Mouse (Mus musculus) thymus, adult 2 months (tissue): ENCODE data around the gene Dstn. TPM values are rescaled to one million over a fixed set of nuclear protein-coding genes. Genes with fewer than 3 reads are reported as not detected.

ENCODE experiments used
- DNase-seq: peaks from one replicate; pipeline ENCODE4 v3.0.0; 2021
- H3K27ac ChIP-seq: fragments of 200-500 bp; 2 replicates; pipeline ENCODE4 v1.5.1; 2012; ENCODE audit warnings: low read length, control low read depth; ENCODE audit not compliant: control insufficient read depth, insufficient read depth
- H3K27me3 ChIP-seq: fragments of 200-500 bp; 2 replicates; pipeline ENCODE4 v1.6.1; 2012; ENCODE audit warnings: mild to moderate bottlenecking, low read length, moderate library complexity, mixed read lengths; ENCODE audit not compliant: control insufficient read depth, insufficient read depth
- H3K36me3 ChIP-seq: fragments of 200-500 bp; 2 replicates; pipeline ENCODE4 v1.6.1; 2012; ENCODE audit warnings: mild to moderate bottlenecking, low read length, moderate library complexity; ENCODE audit not compliant: control insufficient read depth, insufficient read depth
- H3K4me1 ChIP-seq: fragments of 200-500 bp; replicated peaks from 2 replicates; pipeline ENCODE4 v1.6.1; 2012; ENCODE audit warnings: low read length; ENCODE audit not compliant: control insufficient read depth, insufficient read depth
- H3K4me3 ChIP-seq: fragments of 200-500 bp; 2 replicates; pipeline ENCODE4 v1.5.1; 2012; ENCODE audit warnings: mild to moderate bottlenecking, low read length, control low read depth, moderate library complexity; ENCODE audit not compliant: control insufficient read depth, insufficient read depth
- CTCF ChIP-seq: fragments of 200-500 bp; IDR thresholded peaks from 2 replicates; pipeline ENCODE4 v1.5.1; 2012; ENCODE audit warnings: mild to moderate bottlenecking, control low read depth, low read length, moderate library complexity, borderline replicate concordance; ENCODE audit not compliant: control insufficient read depth, poor library complexity, insufficient read depth; ENCODE audit errors: extremely low read depth
- POLR2A ChIP-seq: fragments of 200-500 bp; IDR thresholded peaks from 2 replicates; pipeline ENCODE4 v1.6.1; 2012; ENCODE audit warnings: mild to moderate bottlenecking, low read length, control low read depth, moderate library complexity; ENCODE audit not compliant: control insufficient read depth, poor library complexity, insufficient read depth; ENCODE audit errors: extremely low read depth
- WGBS: fragments of 180-500 bp; shearing (Covaris S2); methylation state at CpG from one replicate; pipeline ENCODE4 v1.1.7; 2018; 5-methylcytosine and 5-hydroxymethylcytosine counted together
- polyA plus RNA-seq: library from polyadenylated mRNA; depleted of rRNA; stranded (reverse); fragments of >200 nt; gene quantifications from 2 replicates; pipeline ENCODE4 v1.2.3, GENCODE M21; 2012

Gene Dstn
- polyA plus RNA-seq, 1 experiment = 15.6 TPM

GRCm38 (mm10) chr2:143982152-143982551 lies 67.0 kb downstream of the Dstn start:
- TF ChIP-seq CTCF = no peak
- TF ChIP-seq POLR2A = no peak
- Histone ChIP-seq H3K4me1 (0 out of 2 replicates have a peak, but pooled peaks cover 2% of the 10 kb centered on the region), H3K36me3 (no peaks in the 10 kb centered on the region), H3K4me3 (no peak overlapping the region), H3K27me3 (no peaks in the 10 kb centered on the region), H3K27ac (no peak overlapping the region)
- WGBS = 92% methylated on average over 4 of the region's 4 CpGs
- DNase-seq = no peak

- TF ChIP-seq CTCF (no peak), POLR2A (no peak)
- H3K27me3 ChIP-seq = no peaks in the 10 kb centered on the region
- H3K27ac ChIP-seq = no peak overlapping the region
- no peak for DNase-seq
- H3K4me3 ChIP-seq = no peak overlapping the region
- H3K4me1 ChIP-seq = 0 out of 2 replicates have a peak, but pooled peaks cover 2% of the 10 kb centered on the region
- no peaks in the 10 kb centered on the region for H3K36me3 ChIP-seq
- WGBS = 79% methylated on average over 3 of the region's 3 CpGs
Observed at GRCm38 (mm10) chr2:143982901-143983300, 67.8 kb downstream of the Dstn start.

- TF ChIP-seq CTCF = no peak
- no peak for TF ChIP-seq POLR2A
- Histone ChIP-seq H3K27me3 (no peaks in the 10 kb centered on the region), H3K4me1 (0 out of 2 replicates have a peak, but pooled peaks cover 2% of the 10 kb centered on the region), H3K27ac (no peak overlapping the region), H3K4me3 (no peak overlapping the region), H3K36me3 (no peaks in the 10 kb centered on the region)
- WGBS = 32% methylated on average over 2 of the region's 2 CpGs
- no peak for DNase-seq
Observed at GRCm38 (mm10) chr2:143983482-143983881, 68.4 kb downstream of the Dstn start.

- peaks cover 4% of the 10 kb centered on the region for H3K4me1 ChIP-seq
- H3K4me3 ChIP-seq = no peak overlapping the region
- H3K27me3 ChIP-seq = no peaks in the 10 kb centered on the region
- TF ChIP-seq CTCF (no peak), POLR2A (no peak)
- no peak overlapping the region for H3K27ac ChIP-seq
- DNase-seq = no peak
- no peaks in the 10 kb centered on the region for H3K36me3 ChIP-seq
- 75% methylated on average over 2 of the region's 2 CpGs for WGBS
Observed at GRCm38 (mm10) chr2:143987485-143987884, 72.4 kb downstream of the Dstn start.

GRCm38 (mm10) chr2:143988016-143988415 lies 72.9 kb downstream of the Dstn start:
- H3K27me3 ChIP-seq = no peaks in the 10 kb centered on the region
- peaks cover 4% of the 10 kb centered on the region for H3K4me1 ChIP-seq
- H3K36me3 ChIP-seq = no peaks in the 10 kb centered on the region
- no peak overlapping the region for H3K4me3 ChIP-seq
- no peak for DNase-seq
- TF ChIP-seq POLR2A = no peak
- no peak for TF ChIP-seq CTCF
- WGBS = 91% methylated on average over 3 of the region's 3 CpGs
- H3K27ac ChIP-seq = no peak overlapping the region

- H3K27me3 ChIP-seq = no peaks in the 10 kb centered on the region
- no peaks in the 10 kb centered on the region for H3K36me3 ChIP-seq
- DNase-seq = no peak
- H3K27ac ChIP-seq = no peak overlapping the region
- no peak overlapping the region for H3K4me3 ChIP-seq
- TF ChIP-seq CTCF (no peak), POLR2A (no peak)
- peaks cover 2% of the 10 kb centered on the region for H3K4me1 ChIP-seq
- WGBS = 81% methylated on average over 1 of the region's 1 CpGs
Observed at GRCm38 (mm10) chr2:143990997-143991396, 75.9 kb downstream of the Dstn start.
